ENCODE assay signal across 10 mouse cellular contexts in genomic region chr19:10946506-10946905, GRCm38 (mm10). TPM values are rescaled to one million over a fixed set of nuclear protein-coding genes. Genes with fewer than 3 reads are reported as not detected.
DNase-seq lines count a peak whose midpoint lies in the region; ATAC-seq and TF ChIP-seq lines count a peak whose summit lies in the region.
"Had no signal": no experiment of that assay in that cellular context is flagged by ENCODE, and none has a peak within 500 bp of the region (broad histone marks: within the 10 kb centered on the region; RNA-seq: fewer than 3 reads in every experiment).

No protein-coding gene starts in this region.

- H3K4me2 ChIP-seq in lung, embryonic 15.5 days: peak overlapping the region; percentile 91
- peak overlapping the region; percentile 87; the same call in 1 of the 2 replicates for H3K4me2 ChIP-seq in intestine, postnatal 0 days (replicated peaks; ENCODE audit: low read depth)
- peak overlapping the region; percentile 98 for H3K4me2 ChIP-seq in neural tube, embryonic 15.5 days

- no peak for TF ChIP-seq CTCF in intestine, postnatal 0 days (IDR thresholded peaks at IDR 0.05; ENCODE audit: low read depth)

- 75% methylated on average over 3 of the region's 3 CpGs for WGBS in lung, embryonic 15.5 days
- WGBS in intestine, postnatal 0 days: 75% methylated on average over 3 of the region's 3 CpGs
- 90% methylated on average over 3 of the region's 3 CpGs for WGBS in neural tube, embryonic 15.5 days

- no peaks in the 10 kb centered on the region for H3K27me3 ChIP-seq in lung, embryonic 15.5 days
- H3K27me3 ChIP-seq in intestine, postnatal 0 days (replicated peaks; ENCODE audit: control insufficient read depth, insufficient read depth, low read length): no peaks in the 10 kb centered on the region
- no peaks in the 10 kb centered on the region for H3K27me3 ChIP-seq in neural tube, embryonic 15.5 days (replicated peaks)

- H3K36me3 ChIP-seq in lung, embryonic 15.5 days: peaks cover 26% of the 10 kb centered on the region
- H3K36me3 ChIP-seq in intestine, postnatal 0 days (ENCODE audit: control insufficient read depth, insufficient read depth): peaks cover 40% of the 10 kb centered on the region
- peaks cover 30% of the 10 kb centered on the region for H3K36me3 ChIP-seq in neural tube, embryonic 15.5 days

- H3K27ac ChIP-seq in lung, embryonic 15.5 days: no peak overlapping the region
- no peak overlapping the region; the same call in 1 of the 2 replicates for H3K27ac ChIP-seq in intestine, postnatal 0 days (ENCODE audit: low read depth, low read length)
- H3K27ac ChIP-seq in neural tube, embryonic 15.5 days (replicated peaks): no peak overlapping the region

- ATAC-seq in lung, embryonic 15.5 days (ENCODE audit: borderline replicate concordance, extremely low read depth, low FRiP score, low TSS enrichment): no peak
- ATAC-seq in intestine, postnatal 0 days: no peak
- ATAC-seq in neural tube, embryonic 15.5 days (ENCODE audit: low FRiP score): no peak

- peak; percentile 29 to 54 for DNase-seq in cerebellum, postnatal 14 days
- no peak for DNase-seq in cerebellum, adult 9-10 months
- no peak for DNase-seq in lung, adult 18-20 months
- no peak for DNase-seq in urinary bladder, postnatal 10 days (ENCODE audit: low spot score)
- DNase-seq in cerebellum, adult 18-20 months: no peak
- DNase-seq: cerebellum, adult 9-11 months; gastrocnemius, postnatal 25 days had no signal

- no peak overlapping the region for H3K9ac ChIP-seq in lung, embryonic 15.5 days
- no peak overlapping the region for H3K9ac ChIP-seq in intestine, postnatal 0 days (ENCODE audit: low read depth, low read length)
- no peak overlapping the region for H3K9ac ChIP-seq in neural tube, embryonic 15.5 days (replicated peaks)

- peaks cover 23% of the 10 kb centered on the region for H3K4me1 ChIP-seq in lung, embryonic 15.5 days
- H3K4me1 ChIP-seq in intestine, postnatal 0 days (replicated peaks; ENCODE audit: control insufficient read depth, insufficient read depth, low read length): 0 out of 2 replicates have a peak, but pooled peaks cover 8% of the 10 kb centered on the region
- H3K4me1 ChIP-seq in neural tube, embryonic 15.5 days: peaks cover 31% of the 10 kb centered on the region

- no peaks in the 10 kb centered on the region for H3K9me3 ChIP-seq in lung, embryonic 15.5 days
- no peaks in the 10 kb centered on the region for H3K9me3 ChIP-seq in intestine, postnatal 0 days (ENCODE audit: control insufficient read depth)
- H3K9me3 ChIP-seq in neural tube, embryonic 15.5 days (replicated peaks): no peaks in the 10 kb centered on the region

- peak overlapping the region; percentile 77; the same call in 1 of the 2 replicates for H3K4me3 ChIP-seq in lung, embryonic 15.5 days
- H3K4me3 ChIP-seq in intestine, postnatal 0 days (ENCODE audit: low read depth, low read length): no peak overlapping the region
- no peak overlapping the region for H3K4me3 ChIP-seq in neural tube, embryonic 15.5 days (replicated peaks)

RNA-seq across cellular contexts. Expression of gene Ccdc86, which starts 2.6 kb away (rescaled TPM):
- 26.2 and 26.6 TPM in 2 replicates for polyA plus RNA-seq in lung, embryonic 15.5 days (2015; fragmentation: Nextera tagmentation; extraction: Ambion mirVana)
- polyA plus RNA-seq in intestine, postnatal 0 days (2015; fragmentation: Nextera tagmentation; extraction: Ambion mirVana): 11.0 and 12.4 TPM in 2 replicates
- 12.7 and 16.9 TPM in 2 replicates for polyA plus RNA-seq in neural tube, embryonic 15.5 days (2015; fragmentation: Nextera tagmentation; extraction: Ambion mirVana)

RNA-seq across cellular contexts. Expression of gene Ptgdr2, which starts 9.5 kb away (rescaled TPM):
- polyA plus RNA-seq in lung, embryonic 15.5 days (2015; fragmentation: Nextera tagmentation; extraction: Ambion mirVana): 0.09 and 0.11 TPM in 2 replicates
- polyA plus RNA-seq in intestine, postnatal 0 days (2015; fragmentation: Nextera tagmentation; extraction: Ambion mirVana): not detected in 2 replicates
- 0.19 TPM in 1 of 2 replicates, not detected in the other for polyA plus RNA-seq in neural tube, embryonic 15.5 days (2015; fragmentation: Nextera tagmentation; extraction: Ambion mirVana)

RNA-seq across cellular contexts. Expression of gene Zp1, which starts 26.1 kb away (rescaled TPM):
- polyA plus RNA-seq in lung, embryonic 15.5 days (2015; fragmentation: Nextera tagmentation; extraction: Ambion mirVana): not detected in 2 replicates
- polyA plus RNA-seq in intestine, postnatal 0 days (2015; fragmentation: Nextera tagmentation; extraction: Ambion mirVana): not detected in 2 replicates
- polyA plus RNA-seq in neural tube, embryonic 15.5 days (2015; fragmentation: Nextera tagmentation; extraction: Ambion mirVana): 0.18 and 0.44 TPM in 2 replicates

RNA-seq across cellular contexts. Expression of gene Ms4a10, which starts 28.0 kb away (rescaled TPM):
- not detected in 2 replicates for polyA plus RNA-seq in lung, embryonic 15.5 days (2015; fragmentation: Nextera tagmentation; extraction: Ambion mirVana)
- 854 and 883 TPM in 2 replicates for polyA plus RNA-seq in intestine, postnatal 0 days (2015; fragmentation: Nextera tagmentation; extraction: Ambion mirVana)
- polyA plus RNA-seq in neural tube, embryonic 15.5 days (2015; fragmentation: Nextera tagmentation; extraction: Ambion mirVana): 1.0 TPM in 1 of 2 replicates, not detected in the other

RNA-seq across cellular contexts. Expression of gene Ms4a15, which starts 46.5 kb away (rescaled TPM):
- polyA plus RNA-seq in lung, embryonic 15.5 days (2015; fragmentation: Nextera tagmentation; extraction: Ambion mirVana): 0.27 TPM in 1 of 2 replicates, not detected in the other
- 0.34 and 0.44 TPM in 2 replicates for polyA plus RNA-seq in intestine, postnatal 0 days (2015; fragmentation: Nextera tagmentation; extraction: Ambion mirVana)
- polyA plus RNA-seq in neural tube, embryonic 15.5 days (2015; fragmentation: Nextera tagmentation; extraction: Ambion mirVana): not detected in 2 replicates

Comparison
In these comparisons a context has a peak if more than half of its experiments do, and no peak if none do; other contexts are left out.
1. DNase-seq: peak in cerebellum, postnatal 14 days (2 of 2); none in cerebellum, adult 9-10 months (single experiment), lung, adult 18-20 months (0 of 2), urinary bladder, postnatal 10 days (single experiment) and cerebellum, adult 18-20 months (0 of 2).
2. Peak in every context shown above with its lines, with median percentiles within 50 percentile points of each other: H3K4me2 ChIP-seq.